Mouse (Mus musculus) midbrain, embryonic 10.5 days (tissue): ENCODE data around the gene Kcnk13. TPM values are rescaled to one million over a fixed set of nuclear protein-coding genes. Genes with fewer than 3 reads are reported as not detected.

Experiments
- DNase-seq: peaks from one replicate; pipeline ENCODE4 v3.0.0-alpha.2; 2017; ENCODE audit warnings: low spot score
- H3K27ac ChIP-seq: fragments of 300-500 bp; sonication (generic); replicated peaks from 2 replicates; pipeline ENCODE4 v1.5.1; 2016; ENCODE audit warnings: mild to moderate bottlenecking
- H3K27me3 ChIP-seq: fragments of 300-500 bp; sonication (generic); 2 replicates; pipeline ENCODE4 v1.6.1; 2016; ENCODE audit warnings: low read depth, mild to moderate bottlenecking; ENCODE audit not compliant: poor library complexity, severe bottlenecking
- H3K36me3 ChIP-seq: fragments of 300-500 bp; sonication (generic); 2 replicates; pipeline ENCODE4 v1.6.1; 2016; ENCODE audit warnings: mild to moderate bottlenecking, moderate library complexity
- H3K4me1 ChIP-seq: fragments of 300-500 bp; sonication (generic); 2 replicates; pipeline ENCODE4 v1.6.1; 2016
- H3K4me3 ChIP-seq: fragments of 300-500 bp; sonication (generic); 2 replicates; pipeline ENCODE4 v1.5.1; 2016; ENCODE audit warnings: mild to moderate bottlenecking, moderate library complexity
- H3K9me3 ChIP-seq: fragments of 300-500 bp; sonication (generic); replicated peaks from 2 replicates; pipeline ENCODE4 v1.6.1; 2016; ENCODE audit warnings: mild to moderate bottlenecking
- WGBS: fragments of 180-500 bp; shearing (Covaris S2); methylation state at CpG from one replicate; pipeline ENCODE4 v1.1.7; 2016; 5-methylcytosine and 5-hydroxymethylcytosine counted together
- polyA plus RNA-seq: library from polyadenylated mRNA; unstranded; fragments of >200 nt; fragmentation: Nextera tagmentation; extraction: Ambion mirVana; gene quantifications from 2 replicates; pipeline ENCODE4 v1.2.1, GENCODE M21; 2016

Kcnk13 gene
- polyA plus RNA-seq, 1 experiment from 2014 or later: 0.09 TPM

DNA sequence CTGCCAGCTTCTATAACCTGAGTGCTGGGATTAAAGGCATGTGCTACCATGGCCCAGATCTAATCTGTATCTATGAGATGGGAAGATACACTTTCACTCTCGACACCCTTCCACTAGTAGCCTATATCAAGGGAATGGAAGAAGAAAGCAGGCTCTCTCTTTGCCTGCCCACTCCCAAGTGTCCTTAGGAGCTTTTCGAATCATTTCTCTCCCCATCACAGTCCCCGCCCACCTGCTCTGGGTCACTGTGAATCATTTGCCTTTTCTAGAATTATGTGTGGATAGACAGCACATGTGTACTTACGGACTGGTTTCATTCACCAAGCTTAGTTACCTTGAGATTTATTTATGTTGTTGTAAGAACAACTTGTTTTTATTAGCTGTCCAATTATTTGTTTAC is 68.2 kb downstream of the Kcnk13 start:
- 86% methylated on average over 4 of the region's 4 CpGs for WGBS
- Histone ChIP-seq H3K27ac (no peak overlapping the region), H3K9me3 (no peaks in the 10 kb centered on the region), H3K27me3 (no peaks in the 10 kb centered on the region), H3K4me1 (no peaks in the 10 kb centered on the region), H3K36me3 (no peaks in the 10 kb centered on the region), H3K4me3 (no peak overlapping the region)
- no peak for DNase-seq

GRCm38 (mm10) chr12:100038741-100039262 is 74.5 kb downstream of the Kcnk13 start:
- DNase-seq: no peak
- no peaks in the 10 kb centered on the region for H3K9me3 ChIP-seq
- no peak overlapping the region for H3K27ac ChIP-seq
- H3K4me1 ChIP-seq: no peaks in the 10 kb centered on the region
- H3K27me3 ChIP-seq: no peaks in the 10 kb centered on the region
- WGBS: 92% methylated on average over 5 of the region's 5 CpGs
- no peaks in the 10 kb centered on the region for H3K36me3 ChIP-seq
- H3K4me3 ChIP-seq: no peak overlapping the region

GRCm38 (mm10) chr12:100042116-100042515 is 77.8 kb downstream of the Kcnk13 start:
- Histone ChIP-seq H3K9me3 (no peaks in the 10 kb centered on the region), H3K4me3 (no peak overlapping the region), H3K27ac (no peak overlapping the region), H3K4me1 (peaks cover 10% of the 10 kb centered on the region), H3K27me3 (no peaks in the 10 kb centered on the region), H3K36me3 (no peaks in the 10 kb centered on the region)
- no peak for DNase-seq
- 86% methylated on average over 8 of the region's 8 CpGs for WGBS

DNA sequence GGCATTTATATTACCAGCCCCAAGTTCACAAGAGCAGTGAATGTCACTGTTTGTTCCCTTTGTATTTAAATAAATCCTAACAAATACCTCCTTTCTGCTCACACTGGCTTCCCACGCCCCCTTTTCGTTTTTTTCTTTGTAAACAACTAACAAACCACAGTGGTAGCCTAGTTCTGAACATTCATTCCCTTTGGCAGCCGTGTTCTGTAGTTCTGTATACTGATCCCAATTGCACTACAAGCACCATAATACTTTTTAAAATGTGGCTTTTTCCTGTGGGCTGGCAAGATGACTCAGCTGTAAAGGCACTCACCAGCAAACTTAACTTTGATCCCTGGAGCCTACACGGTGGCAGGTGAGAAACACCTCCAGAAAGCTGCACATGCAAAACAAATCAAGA is 80.4 kb downstream of the Kcnk13 start:
- H3K4me1 ChIP-seq: peaks cover 10% of the 10 kb centered on the region
- no peak overlapping the region for H3K4me3 ChIP-seq
- H3K9me3 ChIP-seq: no peaks in the 10 kb centered on the region
- H3K27me3 ChIP-seq: no peaks in the 10 kb centered on the region
- H3K36me3 ChIP-seq: no peaks in the 10 kb centered on the region
- no peak overlapping the region for H3K27ac ChIP-seq
- 70% methylated on average over 4 of the region's 4 CpGs for WGBS
- DNase-seq: no peak

DNA sequence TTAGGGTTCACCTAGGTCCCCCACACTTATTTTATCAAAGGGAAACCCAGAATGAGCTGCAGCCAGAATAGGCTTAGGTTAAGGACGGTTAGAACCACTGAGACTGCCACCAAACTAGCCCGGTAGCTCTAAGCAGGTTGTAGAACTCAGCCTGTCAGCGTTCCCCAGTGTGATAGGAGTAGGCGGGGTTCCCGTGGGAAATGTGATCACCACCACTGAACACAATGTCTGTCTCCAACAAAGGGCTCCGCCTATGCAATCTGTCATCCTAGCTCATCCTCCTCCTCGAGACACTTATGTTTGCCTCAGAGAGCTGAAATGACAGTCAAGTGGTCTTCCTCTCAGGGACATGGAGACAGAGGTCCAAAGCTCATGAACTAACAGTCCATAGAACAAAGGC is 86.3 kb downstream of the Kcnk13 start:
- Histone ChIP-seq H3K27ac (no peak overlapping the region), H3K4me1 (peaks cover 3% of the 10 kb centered on the region; the same call in 1 of the 2 replicates), H3K9me3 (no peaks in the 10 kb centered on the region), H3K27me3 (no peaks in the 10 kb centered on the region), H3K36me3 (no peaks in the 10 kb centered on the region), H3K4me3 (no peak overlapping the region)
- no peak for DNase-seq
- 73% methylated on average over 7 of the region's 7 CpGs for WGBS

- Histone ChIP-seq H3K27ac (no peak overlapping the region), H3K4me3 (no peak overlapping the region), H3K4me1 (no peaks in the 10 kb centered on the region), H3K36me3 (no peaks in the 10 kb centered on the region), H3K27me3 (no peaks in the 10 kb centered on the region), H3K9me3 (no peaks in the 10 kb centered on the region)
- WGBS: 82% methylated on average over 5 of the region's 5 CpGs
- no peak for DNase-seq
Observed at GRCm38 (mm10) chr12:100053617-100054016, 89.3 kb downstream of the Kcnk13 start.

DNA sequence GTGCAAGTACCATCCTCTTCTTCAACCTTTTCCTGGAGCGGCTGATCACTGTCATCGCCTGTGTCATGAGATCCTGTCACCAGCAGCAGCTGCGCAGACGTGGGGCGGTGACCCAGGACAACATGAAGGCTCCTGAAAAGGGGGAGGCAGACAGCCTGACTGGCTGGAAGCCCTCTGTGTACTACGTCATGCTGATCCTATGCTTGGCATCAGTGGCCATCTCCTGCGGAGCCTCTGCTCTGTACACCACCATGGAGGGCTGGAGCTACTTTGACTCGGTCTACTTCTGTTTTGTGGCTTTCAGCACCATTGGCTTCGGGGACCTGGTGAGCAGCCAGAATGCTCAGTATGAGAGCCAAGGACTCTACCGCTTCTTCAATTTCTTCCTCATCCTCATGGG is 96.8 kb downstream of the Kcnk13 start:
- Histone ChIP-seq H3K27ac (no peak overlapping the region), H3K4me3 (no peak overlapping the region), H3K27me3 (no peaks in the 10 kb centered on the region), H3K4me1 (no peaks in the 10 kb centered on the region), H3K9me3 (no peaks in the 10 kb centered on the region), H3K36me3 (no peaks in the 10 kb centered on the region)
- no peak for DNase-seq
- WGBS: 92% methylated on average over 10 of the region's 10 CpGs

- H3K27me3 ChIP-seq: no peaks in the 10 kb centered on the region
- H3K36me3 ChIP-seq: no peaks in the 10 kb centered on the region
- H3K9me3 ChIP-seq: no peaks in the 10 kb centered on the region
- no peak for DNase-seq
- no peaks in the 10 kb centered on the region for H3K4me1 ChIP-seq
- H3K27ac ChIP-seq: no peak overlapping the region
- H3K4me3 ChIP-seq: no peak overlapping the region
Observed at GRCm38 (mm10) chr12:100061826-100062225, 97.5 kb downstream of the Kcnk13 start.

- no peaks in the 10 kb centered on the region for H3K36me3 ChIP-seq
- no peaks in the 10 kb centered on the region for H3K9me3 ChIP-seq
- H3K4me3 ChIP-seq: no peak overlapping the region
- WGBS: 76% methylated on average over 3 of the region's 3 CpGs
- no peaks in the 10 kb centered on the region for H3K4me1 ChIP-seq
- no peak overlapping the region for H3K27ac ChIP-seq
- H3K27me3 ChIP-seq: no peaks in the 10 kb centered on the region
- DNase-seq: no peak
Observed at GRCm38 (mm10) chr12:100062584-100062983, 98.3 kb downstream of the Kcnk13 start.

DNA sequence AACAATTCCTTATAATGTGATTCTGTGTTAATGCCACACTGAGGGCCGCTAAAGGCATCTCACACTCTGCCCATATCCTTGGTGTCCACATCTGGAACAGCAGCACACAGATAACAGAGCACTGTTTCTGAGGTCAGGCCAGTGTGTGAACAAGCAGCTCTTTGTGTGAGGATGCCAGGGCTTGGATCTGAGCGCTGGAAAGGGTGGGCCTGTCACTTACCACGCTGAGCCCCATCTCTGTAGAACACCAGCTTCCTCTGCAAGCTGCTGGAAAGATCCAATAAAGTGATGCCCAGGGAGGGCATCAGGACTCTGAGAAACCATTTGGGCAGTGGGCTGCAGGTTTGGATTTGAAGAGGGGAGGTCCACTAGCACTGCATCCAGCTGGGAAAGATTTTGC is 100.8 kb downstream of the Kcnk13 start:
- Histone ChIP-seq H3K27me3 (no peaks in the 10 kb centered on the region), H3K4me3 (no peak overlapping the region), H3K36me3 (no peaks in the 10 kb centered on the region), H3K27ac (no peak overlapping the region), H3K4me1 (no peaks in the 10 kb centered on the region), H3K9me3 (no peaks in the 10 kb centered on the region)
- no peak for DNase-seq
- 87% methylated on average over 3 of the region's 3 CpGs for WGBS

DNA sequence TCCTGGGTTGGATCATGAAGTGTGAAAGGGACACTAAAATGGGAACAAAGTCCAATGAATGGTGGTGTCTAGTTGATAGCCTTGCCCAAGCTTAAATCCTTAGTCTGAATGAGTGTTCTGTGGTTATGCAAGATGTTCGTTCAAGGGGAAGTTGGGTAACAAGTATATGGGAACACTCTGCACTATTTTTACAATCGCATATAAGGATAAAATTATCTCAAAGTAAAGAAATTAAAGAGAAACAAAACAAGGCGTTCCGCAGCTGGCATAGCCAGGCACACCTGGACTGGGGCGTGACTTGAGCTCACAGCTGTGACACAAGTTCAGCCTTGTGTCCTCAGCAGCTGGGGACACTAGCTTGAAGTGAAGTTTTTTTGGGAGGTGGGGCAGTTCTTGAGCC is 103.2 kb downstream of the Kcnk13 start:
- H3K9me3 ChIP-seq: no peaks in the 10 kb centered on the region
- no peaks in the 10 kb centered on the region for H3K4me1 ChIP-seq
- no peak overlapping the region for H3K4me3 ChIP-seq
- WGBS: 94% methylated on average over 5 of the region's 5 CpGs
- no peaks in the 10 kb centered on the region for H3K36me3 ChIP-seq
- no peaks in the 10 kb centered on the region for H3K27me3 ChIP-seq
- no peak for DNase-seq
- no peak overlapping the region for H3K27ac ChIP-seq

- no peak for DNase-seq
- Histone ChIP-seq H3K36me3 (no peaks in the 10 kb centered on the region), H3K27ac (no peak overlapping the region), H3K4me1 (peaks cover 5% of the 10 kb centered on the region; the same call in 1 of the 2 replicates), H3K27me3 (no peaks in the 10 kb centered on the region), H3K4me3 (no peak overlapping the region), H3K9me3 (no peaks in the 10 kb centered on the region)
- 78% methylated on average over 4 of the region's 4 CpGs for WGBS
Observed at GRCm38 (mm10) chr12:100073201-100073672, 108.9 kb downstream of the Kcnk13 start.

- Histone ChIP-seq H3K4me1 (peaks cover 5% of the 10 kb centered on the region; the same call in 1 of the 2 replicates), H3K36me3 (no peaks in the 10 kb centered on the region), H3K27me3 (no peaks in the 10 kb centered on the region), H3K27ac (no peak overlapping the region), H3K9me3 (no peaks in the 10 kb centered on the region), H3K4me3 (no peak overlapping the region)
- 91% methylated on average over 4 of the region's 4 CpGs for WGBS
- DNase-seq: no peak
Observed at GRCm38 (mm10) chr12:100075715-100076114, 111.4 kb downstream of the Kcnk13 start.
